Mouse (Mus musculus): Measurements from ENCODE around the gene Tmed10.

GRCm38 (mm10) chr12:85304725-85305124, 69.9 kb downstream of the Tmed10 start:
- TF ChIP-seq CTCF (IDR thresholded peaks at IDR 0.05; ENCODE audit: borderline replicate concordance, insufficient read depth, low read depth, low read length) (no peak), POLR2A (IDR thresholded peaks at IDR 0.05; ENCODE audit: borderline replicate concordance, insufficient read depth, low read length) (no peak)
